Mouse (Mus musculus) T-helper 2 cell (primary cell): ENCODE measurements at regions not wholly inside any gene's neighbourhood (a gene's known extent, or its start where the extent isn't known, plus 50 kb on each side); places are given as distances from the start of the nearest gene placed in this dataset.
"Not testable (repeated sequence)": the region's sequence is repeated elsewhere in the genome, so short reads cannot be mapped to it uniquely, and the experiment has no call there.

Source experiments
- in situ Hi-C: fragments of 300-600 bp; cut with MboI, MseI; formaldehyde crosslinking; loops from one replicate; pipeline ENCODE4 v1.15.1; 2025; ENCODE audit warnings: high pct_unique_total_duplicates

DNA sequence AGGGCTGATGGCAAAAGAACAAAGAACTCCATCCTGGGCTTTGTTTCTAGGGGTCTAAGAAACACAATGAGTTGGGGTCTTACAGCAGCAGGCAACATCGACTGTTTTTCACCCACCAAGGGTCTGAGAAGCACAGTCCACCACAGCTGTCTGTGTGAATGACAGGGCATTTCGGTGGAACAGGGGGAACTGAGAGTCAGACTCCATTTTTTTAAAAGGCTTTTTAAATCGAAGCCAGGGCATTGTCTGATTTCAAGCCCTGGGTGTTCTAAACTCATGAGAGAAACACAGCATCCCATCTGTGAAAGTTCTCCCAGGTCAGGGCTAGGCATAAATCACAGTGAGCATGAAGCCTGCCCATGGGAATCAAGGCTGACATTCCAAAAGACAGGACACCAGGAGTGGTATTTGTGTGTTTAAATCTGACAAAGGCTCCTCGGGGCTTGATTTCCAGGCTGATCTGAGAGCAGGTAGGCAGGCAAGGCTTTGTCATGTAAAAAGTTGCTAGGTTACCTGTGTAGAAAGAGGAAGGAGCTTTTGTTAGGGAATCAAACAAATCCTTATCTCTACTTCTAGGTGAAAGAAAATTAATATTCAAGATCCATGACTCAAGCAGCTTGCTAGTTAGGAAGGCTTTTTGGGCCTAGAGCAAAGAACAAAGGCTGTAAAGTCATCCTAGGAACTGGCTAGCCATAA, 184.8 kb upstream of the Gm10324 start:
- in situ Hi-C loops, result not testable (repeated sequence)

GRCm38 (mm10) chr13:65950250-65950649, 169.1 kb upstream of the Gm10324 start:
- in situ Hi-C loops, result not testable (repeated sequence)

GRCm38 (mm10) chr13:65990916-65991433, 128.4 kb upstream of the Gm10324 start:
- in situ Hi-C loops, result not testable (repeated sequence)

GRCm38 (mm10) chr13:66007505-66007904, 111.8 kb upstream of the Gm10324 start:
- in situ Hi-C loops, result not testable (repeated sequence)

- in situ Hi-C loops, result loop anchor here (10.0 kb wide), 1 partner anchor 337 kb away; no protein-coding TSS in a partner anchor
These were observed 87.4 kb upstream of the Gm10324 start for GRCm38 (mm10) chr13:66031942-66032341.

DNA sequence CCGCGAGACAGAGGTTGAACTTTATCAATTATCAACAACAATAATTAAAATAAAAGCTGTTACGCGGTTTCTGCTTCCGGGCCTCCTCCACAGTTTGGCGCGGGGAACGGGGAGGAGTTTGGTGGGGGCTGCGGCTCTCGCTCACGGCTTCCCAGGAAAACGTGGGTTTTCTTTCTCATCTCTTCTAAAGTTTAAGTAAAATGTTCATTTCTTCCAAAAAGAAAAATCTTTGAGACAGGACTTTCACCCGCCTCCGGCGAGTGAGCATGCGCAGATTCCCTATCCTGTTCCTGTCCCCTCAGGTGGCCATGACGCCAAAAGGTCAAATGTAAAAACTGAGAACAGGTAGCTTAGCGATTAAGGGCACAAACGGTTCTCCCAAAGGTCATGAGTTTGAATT, 56.7 kb upstream of the Gm10324 start:
- in situ Hi-C loops, result loop anchor here (10.0 kb wide), 1 partner anchor 82 kb away; no protein-coding TSS in a partner anchor

GRCm38 (mm10) chr13:66063388-66063787, 56.0 kb upstream of the Gm10324 start:
- in situ Hi-C loops, result loop anchor here (10.0 kb wide), 1 partner anchor 81 kb away; no protein-coding TSS in a partner anchor
